Mouse (Mus musculus) stomach, embryonic 16.5 days (tissue): ENCODE data around the gene Rpl14. TPM values are rescaled to one million over a fixed set of nuclear protein-coding genes. Genes with fewer than 3 reads are reported as not detected.
A peak's percentile ranks its signal among the peaks of the same experiment; 100 is the strongest.

Experiments used
- ATAC-seq: fragments of 200-750 bp; cut with Nextera tagmentation; 2 replicates; pipeline ENCODE4 v1.8.0; 2017; ENCODE audit warnings: moderate number of reproducible peaks, moderate TSS enrichment; ENCODE audit not compliant: insufficient read depth, low FRiP score
- H3K27ac ChIP-seq: fragments of 300-500 bp; sonication (generic); 2 replicates; pipeline ENCODE4 v1.5.1; 2014; ENCODE audit warnings: low read length
- H3K27me3 ChIP-seq: fragments of 300-500 bp; sonication (generic); 2 replicates; pipeline ENCODE4 v1.6.1; 2014; ENCODE audit warnings: low read length, control low read depth, mixed read lengths; ENCODE audit not compliant: control insufficient read depth, insufficient read depth
- H3K36me3 ChIP-seq: fragments of 300-500 bp; sonication (generic); 2 replicates; pipeline ENCODE4 v1.6.1; 2014; ENCODE audit warnings: low read length; ENCODE audit not compliant: control insufficient read depth, insufficient read depth
- H3K4me1 ChIP-seq: fragments of 300-500 bp; sonication (generic); 2 replicates; pipeline ENCODE4 v1.6.1; 2014; ENCODE audit warnings: low read length, control low read depth, mixed read lengths; ENCODE audit not compliant: control insufficient read depth, insufficient read depth
- H3K4me2 ChIP-seq: fragments of 300-500 bp; sonication (generic); 2 replicates; pipeline ENCODE4 v1.6.1; 2014; ENCODE audit warnings: low read depth, low read length, mixed read lengths
- H3K4me3 ChIP-seq: fragments of 300-500 bp; sonication (generic); replicated peaks from 2 replicates; pipeline ENCODE4 v1.5.1; 2014; ENCODE audit warnings: mild to moderate bottlenecking, low read length
- H3K9ac ChIP-seq: fragments of 300-500 bp; sonication (generic); 2 replicates; pipeline ENCODE4 v1.6.1; 2014; ENCODE audit warnings: low read length
- H3K9me3 ChIP-seq: fragments of 300-500 bp; sonication (generic); replicated peaks from 2 replicates; pipeline ENCODE4 v1.6.1; 2016; ENCODE audit warnings: low read length, control low read depth; ENCODE audit not compliant: control insufficient read depth
- WGBS: fragments of 180-500 bp; shearing (Covaris S2); extraction: QIAGEN DNeasy Blood & Tissue Kit; methylation state at CpG from one replicate; pipeline ENCODE4 v1.1.7; 2014; 5-methylcytosine and 5-hydroxymethylcytosine counted together
- polyA plus RNA-seq: library from polyadenylated mRNA; unstranded; fragments of >200 nt; fragmentation: Nextera tagmentation; extraction: Ambion mirVana; gene quantifications from 2 replicates; pipeline ENCODE4 v1.2.1, GENCODE M21; 2015

Rpl14 gene
- polyA plus RNA-seq, 1 experiment from 2014 or later, result 823 TPM

DNA sequence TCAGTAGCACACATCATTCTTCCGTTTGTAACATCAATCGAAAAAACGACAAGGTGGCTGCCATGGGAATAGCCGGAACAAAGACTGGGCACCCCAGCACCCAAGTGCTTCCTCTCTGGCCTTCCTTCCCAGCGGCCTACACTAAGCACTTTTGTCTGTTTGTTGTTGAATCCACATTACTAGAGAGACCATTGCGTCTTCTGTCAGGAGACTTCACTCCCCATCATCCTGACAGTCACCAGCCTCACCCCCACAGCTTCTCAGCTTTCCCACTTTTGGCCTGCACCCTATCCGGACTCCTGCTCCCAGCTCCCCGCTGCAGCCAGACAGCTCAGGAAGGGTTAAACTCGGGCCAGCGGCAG lies 48.1 kb downstream of the Rpl14 start:
- Histone ChIP-seq H3K9me3 (peaks cover 9% of the 10 kb centered on the region), H3K27me3 (no peaks in the 10 kb centered on the region), H3K36me3 (no peaks in the 10 kb centered on the region), H3K27ac (no peak overlapping the region), H3K4me2 (peak overlapping the region; percentile 40), H3K4me1 (0 out of 2 replicates have a peak, but pooled peaks cover 4% of the 10 kb centered on the region), H3K4me3 (peak overlapping the region; percentile 21), H3K9ac (peak overlapping the region; percentile 23; the same call in 1 of the 2 replicates)
- 20% methylated on average over 10 of the region's 10 CpGs for WGBS
- ATAC-seq, result no peak

DNA sequence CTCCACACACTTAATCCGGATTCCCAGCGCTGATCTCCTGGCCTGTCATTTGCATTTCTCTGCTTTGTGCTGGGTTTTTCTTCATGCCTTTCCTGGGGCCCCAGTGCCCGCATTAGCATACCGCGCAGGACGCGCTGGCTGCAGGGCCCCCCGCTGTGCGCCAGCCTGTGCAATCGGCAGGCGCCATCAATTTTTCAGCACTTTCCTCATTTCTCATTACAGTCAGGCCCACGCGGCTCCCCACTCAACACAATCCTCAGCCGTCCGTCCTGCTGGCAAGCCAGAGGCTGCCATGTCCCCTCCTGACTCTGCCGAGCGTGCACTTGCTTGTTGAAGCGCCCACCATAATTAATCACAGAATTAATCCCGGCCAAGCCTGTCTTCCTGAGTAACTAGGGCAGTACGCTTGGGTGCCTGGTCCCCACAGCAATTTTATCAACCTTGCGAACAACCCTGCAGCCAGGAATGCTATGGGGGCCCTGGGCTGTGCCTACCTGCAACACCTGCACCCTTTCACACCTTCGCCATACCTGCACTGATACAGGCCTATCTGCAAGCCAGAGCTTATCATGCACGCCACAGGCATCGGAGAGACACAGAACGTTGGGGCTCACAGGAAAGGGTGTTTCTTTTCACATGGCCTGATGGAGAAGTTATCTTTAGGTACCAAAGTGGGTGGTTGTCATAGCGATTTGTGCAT lies 48.6 kb downstream of the Rpl14 start:
- ATAC-seq, result 0 out of 2 replicates have a peak, but pooled peaks have one; percentile 47
- H3K9me3 ChIP-seq, result peaks cover 9% of the 10 kb centered on the region
- H3K27ac ChIP-seq, result no peak overlapping the region
- 12% methylated on average over 26 of the region's 26 CpGs for WGBS
- peak overlapping the region; percentile 23; the same call in 1 of the 2 replicates for H3K9ac ChIP-seq
- H3K36me3 ChIP-seq, result no peaks in the 10 kb centered on the region
- H3K4me2 ChIP-seq, result peak overlapping the region; percentile 40
- peak overlapping the region; percentile 21 for H3K4me3 ChIP-seq
- H3K27me3 ChIP-seq, result no peaks in the 10 kb centered on the region
- 0 out of 2 replicates have a peak, but pooled peaks cover 4% of the 10 kb centered on the region for H3K4me1 ChIP-seq

DNA sequence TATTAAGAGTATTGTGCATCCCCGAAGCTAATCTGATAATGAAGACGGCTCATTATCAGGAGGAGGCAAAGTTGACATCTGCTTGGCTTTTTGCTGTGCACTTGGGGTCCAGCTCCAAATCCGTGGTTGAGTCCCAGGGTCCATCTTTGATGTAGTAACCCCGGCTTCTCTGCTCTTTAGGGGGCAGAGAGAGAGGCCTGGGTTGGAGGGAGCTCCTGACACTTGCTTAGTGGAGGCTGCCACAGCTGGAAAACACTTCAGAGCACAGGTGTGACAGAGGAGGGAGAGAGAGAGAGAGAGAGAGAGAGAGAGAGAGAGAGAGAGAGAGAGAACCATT lies 49.1 kb downstream of the Rpl14 start:
- peaks cover 9% of the 10 kb centered on the region for H3K9me3 ChIP-seq
- no peak for ATAC-seq
- no peak overlapping the region for H3K27ac ChIP-seq
- no peaks in the 10 kb centered on the region for H3K27me3 ChIP-seq
- H3K4me3 ChIP-seq, result no peak overlapping the region
- no peak overlapping the region for H3K9ac ChIP-seq
- H3K4me1 ChIP-seq, result 0 out of 2 replicates have a peak, but pooled peaks cover 4% of the 10 kb centered on the region
- 39% methylated on average over 4 of the region's 4 CpGs for WGBS
- H3K36me3 ChIP-seq, result no peaks in the 10 kb centered on the region
- H3K4me2 ChIP-seq, result no peak overlapping the region

Other genes starting within 250 kb of the Rpl14 start
- gene Eif1b, start 79.2 kb upstream of the Rpl14 start, polyA plus RNA-seq, result 129 and 138 TPM in 2 replicates
- gene Entpd3, start 31.6 kb upstream of the Rpl14 start, polyA plus RNA-seq, result 5.4 and 5.6 TPM in 2 replicates